Mouse (Mus musculus) kidney, postnatal 0 days (tissue): ENCODE data around the gene Nubp2. TPM values are rescaled to one million over a fixed set of nuclear protein-coding genes. Genes with fewer than 3 reads are reported as not detected.

Experiments
- ATAC-seq: fragments of 200-750 bp; cut with Nextera tagmentation; replicated peaks from 2 replicates; pipeline ENCODE4 v1.8.0; 2017; ENCODE audit warnings: low read depth, moderate number of reproducible peaks, moderate TSS enrichment, moderate library complexity; ENCODE audit not compliant: low FRiP score
- DNase-seq: peaks from one replicate; pipeline ENCODE4 v3.0.0-alpha.2; 2016; ENCODE audit warnings: low spot score
- H3K27ac ChIP-seq: fragments of 300-500 bp; sonication (generic); 2 replicates; pipeline ENCODE4 v1.5.1; 2014; ENCODE audit warnings: mild to moderate bottlenecking
- H3K27me3 ChIP-seq: fragments of 300-500 bp; sonication (generic); 2 replicates; pipeline ENCODE4 v1.6.1; 2014; ENCODE audit warnings: low read length, mixed read lengths; ENCODE audit not compliant: insufficient read depth
- H3K36me3 ChIP-seq: fragments of 300-500 bp; sonication (generic); 2 replicates; pipeline ENCODE4 v1.6.1; 2014; ENCODE audit warnings: low read length, mixed read lengths; ENCODE audit not compliant: insufficient read depth
- H3K4me1 ChIP-seq: fragments of 300-500 bp; sonication (generic); replicated peaks from 2 replicates; pipeline ENCODE4 v1.6.1; 2014; ENCODE audit warnings: antibody characterized with exemption, low read length, mixed read lengths; ENCODE audit not compliant: insufficient read depth
- H3K4me2 ChIP-seq: fragments of 300-500 bp; sonication (generic); 2 replicates; pipeline ENCODE4 v1.6.1; 2014; ENCODE audit warnings: mild to moderate bottlenecking, low read length, moderate library complexity, mixed read lengths
- H3K4me3 ChIP-seq: fragments of 300-500 bp; sonication (generic); replicated peaks from 2 replicates; pipeline ENCODE4 v1.5.1; 2014; ENCODE audit warnings: low read depth, low read length
- H3K9ac ChIP-seq: fragments of 300-500 bp; sonication (generic); 2 replicates; pipeline ENCODE4 v1.6.1; 2014; ENCODE audit warnings: low read depth, low read length
- H3K9me3 ChIP-seq: fragments of 300-500 bp; sonication (generic); replicated peaks from 2 replicates; pipeline ENCODE4 v1.6.1; 2016; ENCODE audit warnings: low read length, inconsistent platforms, mixed read lengths
- CTCF ChIP-seq: IDR thresholded peaks from 2 replicates; pipeline ENCODE4 v1.5.1; 2016; ENCODE audit warnings: antibody characterized with exemption, low read depth, mild to moderate bottlenecking, moderate library complexity
- WGBS: fragments of 180-500 bp; shearing (Covaris S2); extraction: QIAGEN DNeasy Blood & Tissue Kit; methylation state at CpG from one replicate; pipeline ENCODE4 v1.1.7; 2014; 5-methylcytosine and 5-hydroxymethylcytosine counted together
- polyA plus RNA-seq: library from polyadenylated mRNA; unstranded; fragments of >200 nt; fragmentation: Nextera tagmentation; extraction: Ambion mirVana; gene quantifications from 2 replicates; pipeline ENCODE4 v1.2.1, GENCODE M21; 2015

The Nubp2 gene
- polyA plus RNA-seq, 1 experiment from 2014 or later, result 55.9 TPM

GRCm38 (mm10) chr17:24894995-24895547 lies 8.9 kb upstream of the Nubp2 start, which contains the start of the genes Eme2 and Mrps34:
Gene Eme2 (minus strand): TSS chr17:24895087.
Gene Mrps34 (plus strand): TSS chr17:24895116.
- Histone ChIP-seq H3K36me3 (peaks cover 46% of the 10 kb centered on the region), H3K27ac (peak within 1 kb of the TSS; percentile 89), H3K27me3 (no peaks in the 10 kb centered on the region), H3K4me3 (peak within 1 kb of the TSS; percentile 86), H3K4me1 (peaks cover 6% of the 10 kb centered on the region; the same call in 1 of the 2 replicates), H3K4me2 (peak within 1 kb of the TSS; percentile 95), H3K9me3 (no peaks in the 10 kb centered on the region), H3K9ac (peak within 1 kb of the TSS; percentile 93)
- peak; percentile 93 for DNase-seq
- under 1% methylated on average over 62 of the region's 62 CpGs for WGBS
- TF ChIP-seq CTCF, result no peak
- peak; percentile 38 for ATAC-seq

GRCm38 (mm10) chr17:24894061-24894994 lies 8.2 kb upstream of the Nubp2 start:
- Histone ChIP-seq H3K27me3 (no peaks in the 10 kb centered on the region), H3K36me3 (peaks cover 39% of the 10 kb centered on the region), H3K9me3 (no peaks in the 10 kb centered on the region), H3K27ac (peak overlapping the region; percentile 89), H3K4me1 (peaks cover 6% of the 10 kb centered on the region; the same call in 1 of the 2 replicates), H3K9ac (peak overlapping the region; percentile 93), H3K4me3 (peak overlapping the region; percentile 86), H3K4me2 (peak overlapping the region; percentile 95)
- no peak for DNase-seq
- TF ChIP-seq CTCF, result no peak
- ATAC-seq, result peak; percentile 2; the same call in 1 of the 2 replicates
- 8% methylated on average over 31 of the region's 31 CpGs for WGBS

DNA sequence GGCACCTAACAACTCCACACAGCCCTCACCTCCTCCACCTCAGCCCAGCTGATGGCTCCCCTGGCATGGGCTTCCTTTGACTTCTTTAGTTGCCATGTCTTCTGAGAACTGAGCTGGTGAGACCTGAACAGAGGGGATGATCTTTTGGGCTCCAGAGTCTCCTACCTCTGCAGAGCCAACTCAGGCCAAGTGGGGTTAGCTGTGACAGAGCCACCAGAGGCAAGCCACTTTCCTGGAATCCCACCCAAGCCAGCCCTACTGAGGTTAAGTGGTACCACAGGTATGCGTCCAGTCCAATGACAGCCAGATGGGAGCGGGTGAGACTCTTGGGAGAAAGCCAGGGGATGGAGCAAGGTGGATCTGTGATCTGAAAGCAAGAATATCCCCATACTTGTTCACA lies 7.1 kb upstream of the Nubp2 start:
- H3K4me1 ChIP-seq, result peaks cover 6% of the 10 kb centered on the region; the same call in 1 of the 2 replicates
- no peaks in the 10 kb centered on the region for H3K9me3 ChIP-seq
- WGBS, result 91% methylated on average over 2 of the region's 2 CpGs
- no peak overlapping the region for H3K27ac ChIP-seq
- no peak overlapping the region for H3K9ac ChIP-seq
- ATAC-seq (no peak), DNase-seq (no peak)
- no peak for TF ChIP-seq CTCF
- no peak overlapping the region for H3K4me3 ChIP-seq
- H3K27me3 ChIP-seq, result no peaks in the 10 kb centered on the region
- no peak overlapping the region for H3K4me2 ChIP-seq
- peaks cover 30% of the 10 kb centered on the region for H3K36me3 ChIP-seq

GRCm38 (mm10) chr17:24892785-24893184 lies 6.6 kb upstream of the Nubp2 start:
- TF ChIP-seq CTCF, result no peak
- H3K27me3 ChIP-seq, result no peaks in the 10 kb centered on the region
- no peak for DNase-seq
- no peak overlapping the region for H3K4me2 ChIP-seq
- H3K9me3 ChIP-seq, result no peaks in the 10 kb centered on the region
- no peak for ATAC-seq
- no peak overlapping the region for H3K4me3 ChIP-seq
- peaks cover 6% of the 10 kb centered on the region; the same call in 1 of the 2 replicates for H3K4me1 ChIP-seq
- H3K36me3 ChIP-seq, result peaks cover 30% of the 10 kb centered on the region
- no peak overlapping the region for H3K9ac ChIP-seq
- no peak overlapping the region for H3K27ac ChIP-seq
- 93% methylated on average over 12 of the region's 12 CpGs for WGBS

DNA sequence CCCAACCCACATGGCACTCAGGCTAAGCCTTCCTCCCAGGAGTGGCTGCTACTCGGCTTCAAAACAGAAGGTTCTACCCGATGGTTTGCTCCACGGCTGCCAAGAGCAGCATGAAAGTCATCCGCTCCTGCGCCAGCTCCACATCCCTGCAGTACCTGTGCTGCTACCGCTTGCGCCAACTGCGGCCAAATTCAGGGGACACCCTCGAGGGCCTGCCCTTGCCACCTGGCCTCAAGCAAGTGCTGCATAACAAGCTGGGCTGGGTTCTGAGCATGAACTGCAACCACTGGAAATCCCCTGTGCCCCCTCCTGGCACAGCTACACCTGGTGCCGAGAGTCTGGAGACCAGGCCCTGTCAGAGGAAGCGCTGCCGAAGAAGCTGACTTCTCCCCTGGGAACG lies 5.2 kb upstream of the Nubp2 start:
- ATAC-seq (no peak), DNase-seq (no peak)
- 84% methylated on average over 13 of the region's 13 CpGs for WGBS
- Histone ChIP-seq H3K27me3 (no peaks in the 10 kb centered on the region), H3K9ac (no peak overlapping the region), H3K9me3 (no peaks in the 10 kb centered on the region), H3K36me3 (peaks cover 30% of the 10 kb centered on the region), H3K4me1 (peaks cover 12% of the 10 kb centered on the region), H3K4me3 (no peak overlapping the region), H3K27ac (no peak overlapping the region), H3K4me2 (no peak overlapping the region)
- no peak for TF ChIP-seq CTCF

- Histone ChIP-seq H3K9ac (no peak overlapping the region), H3K4me2 (no peak overlapping the region), H3K27me3 (no peaks in the 10 kb centered on the region), H3K36me3 (peaks cover 30% of the 10 kb centered on the region), H3K4me1 (peaks cover 12% of the 10 kb centered on the region), H3K4me3 (no peak overlapping the region), H3K27ac (no peak overlapping the region), H3K9me3 (no peaks in the 10 kb centered on the region)
- ATAC-seq, result no peak
- DNase-seq, result no peak
- no peak for TF ChIP-seq CTCF
- WGBS, result 83% methylated on average over 18 of the region's 19 CpGs
Observed at GRCm38 (mm10) chr17:24890151-24891092, 4.3 kb upstream of the Nubp2 start.
